Mouse (Mus musculus) kidney, adult 2 months (tissue): ENCODE results near the gene Hist1h2bk. TPM values are rescaled to one million over a fixed set of nuclear protein-coding genes. Genes with fewer than 3 reads are reported as not detected.

Source experiments
- DNase-seq: peaks from one replicate; pipeline ENCODE4 v3.0.0; 2021
- H3K27ac ChIP-seq: fragments of 200-500 bp; 2 replicates; pipeline ENCODE4 v1.5.1; 2012; ENCODE audit warnings: low read depth, low read length, control low read depth, inconsistent platforms; ENCODE audit not compliant: insufficient read depth
- H3K27me3 ChIP-seq: fragments of 200-500 bp; replicated peaks from 2 replicates; pipeline ENCODE4 v1.6.1; 2012; ENCODE audit warnings: mild to moderate bottlenecking, moderate library complexity, low read length, inconsistent platforms; ENCODE audit not compliant: control insufficient read depth, insufficient read depth
- H3K36me3 ChIP-seq: fragments of 200-500 bp; 2 replicates; pipeline ENCODE4 v1.6.1; 2012; ENCODE audit warnings: mild to moderate bottlenecking, moderate library complexity, low read length, inconsistent platforms; ENCODE audit not compliant: control insufficient read depth, insufficient read depth
- H3K4me1 ChIP-seq: fragments of 200-500 bp; 2 replicates; pipeline ENCODE4 v1.6.1; 2011; ENCODE audit warnings: low read length; ENCODE audit not compliant: control insufficient read depth, insufficient read depth
- H3K4me3 ChIP-seq: fragments of 200-500 bp; 2 replicates; pipeline ENCODE4 v1.5.1; 2011; ENCODE audit warnings: mild to moderate bottlenecking, low read depth, low read length, control low read depth; ENCODE audit not compliant: insufficient read depth
- CTCF ChIP-seq: fragments of 200-500 bp; conservative IDR thresholded peaks from 2 replicates; pipeline ENCODE4 v1.5.1; 2011; ENCODE audit warnings: low read depth, mild to moderate bottlenecking, control low read depth, low read length, moderate library complexity, mixed read lengths; ENCODE audit not compliant: insufficient read depth, insufficient read length
- POLR2A ChIP-seq: fragments of 200-500 bp; IDR thresholded peaks from one replicate; pipeline ENCODE4 v1.6.1; 2011; ENCODE audit warnings: low read depth, low read length, control low read depth
- WGBS: fragments of 180-500 bp; shearing (Covaris S2); methylation state at CpG from one replicate; pipeline ENCODE4 v1.1.7; 2018; 5-methylcytosine and 5-hydroxymethylcytosine counted together
- polyA plus RNA-seq: library from polyadenylated mRNA; depleted of rRNA; stranded (reverse); fragments of >200 nt; gene quantifications from 2 replicates; pipeline ENCODE4 v1.2.3, GENCODE M21; 2012

Hist1h2bk gene
- polyA plus RNA-seq, 1 experiment = 4.2 TPM

DNA sequence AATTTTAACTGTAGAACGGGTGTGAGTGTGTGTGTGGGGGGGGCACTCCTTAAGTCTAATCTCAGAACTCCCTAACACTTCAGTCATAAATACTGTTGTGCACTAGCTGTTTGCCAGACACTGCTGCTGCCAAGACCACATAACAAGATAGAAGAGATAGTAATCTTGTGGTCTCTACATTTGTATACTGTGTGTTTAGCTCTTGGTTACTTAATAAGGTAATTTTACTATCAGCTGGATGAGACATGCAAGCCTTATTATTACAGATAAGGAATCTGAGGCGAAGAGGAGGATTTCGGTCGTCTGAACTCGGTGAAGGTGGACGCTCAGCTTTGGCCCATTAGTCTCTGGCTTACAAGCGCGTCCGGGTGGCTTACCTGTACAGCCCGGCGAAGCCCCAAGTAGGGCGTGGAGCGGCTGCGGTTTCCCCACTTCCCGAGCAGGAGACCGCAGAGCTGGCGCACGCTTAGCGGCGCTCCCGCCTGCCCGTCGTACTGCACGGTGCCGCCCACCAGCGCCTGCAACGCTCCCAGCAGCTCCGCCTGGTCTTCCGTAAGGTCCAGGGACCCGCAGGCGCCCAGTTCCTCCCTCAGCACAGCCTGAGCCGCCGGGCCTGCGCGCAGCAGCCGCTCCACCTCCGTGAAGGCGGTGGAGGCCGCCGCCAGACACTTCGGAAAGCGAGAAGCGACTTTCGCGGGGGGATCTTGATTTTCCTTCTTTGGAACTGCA is 29.9 kb upstream of the Hist1h2bk start:
- Histone ChIP-seq H3K4me3 (peak overlapping the region; percentile 40), H3K36me3 (no peaks in the 10 kb centered on the region), H3K27ac (no peak overlapping the region), H3K4me1 (0 out of 2 replicates have a peak, but pooled peaks cover 3% of the 10 kb centered on the region), H3K27me3 (peaks cover 12% of the 10 kb centered on the region)
- TF ChIP-seq CTCF (no peak), POLR2A (no peak)
- peak; percentile 35 for DNase-seq
- WGBS = under 1% methylated on average over 45 of the region's 45 CpGs

DNA sequence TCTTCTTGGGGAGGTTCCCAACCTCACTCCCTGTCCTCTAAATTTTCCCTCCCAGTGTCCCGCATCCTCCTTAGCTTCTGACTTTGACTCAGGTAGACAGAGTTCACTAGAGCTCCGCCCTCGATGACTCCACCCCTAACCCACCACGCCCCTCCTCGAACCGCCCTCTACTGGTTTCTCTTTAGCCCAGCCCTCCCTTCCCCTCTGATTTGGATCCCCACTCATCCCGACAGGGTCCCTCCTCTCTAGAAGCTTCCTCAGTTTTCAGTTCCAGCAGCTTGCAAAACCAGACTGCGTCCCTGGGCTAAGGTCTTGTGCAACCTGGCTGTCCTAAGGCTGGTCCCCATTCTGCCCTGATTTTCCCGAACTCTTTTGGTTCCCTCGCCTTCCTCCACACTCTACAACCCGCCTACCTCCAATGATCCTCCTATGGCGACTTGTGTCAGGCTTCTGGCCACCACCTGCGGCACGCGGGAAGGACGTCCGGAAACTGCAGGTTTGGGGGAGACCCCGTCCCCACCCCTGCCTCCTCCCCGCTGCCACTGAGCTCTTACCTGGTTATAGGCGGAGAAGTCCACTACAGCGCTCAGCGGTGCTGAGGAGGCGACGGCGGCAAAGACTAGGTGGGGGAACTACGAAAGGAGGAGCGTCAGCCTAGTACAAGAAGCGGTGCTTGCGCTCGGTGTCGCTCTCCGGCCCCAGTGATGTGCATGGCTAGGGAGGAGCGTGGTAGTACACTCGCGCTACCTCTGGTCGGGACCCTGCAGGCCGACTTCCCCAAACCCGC is 29.1 kb upstream of the Hist1h2bk start:
- H3K4me3 ChIP-seq = peak overlapping the region; percentile 40
- no peaks in the 10 kb centered on the region for H3K36me3 ChIP-seq
- WGBS = 1% methylated on average over 38 of the region's 38 CpGs
- no peak overlapping the region for H3K27ac ChIP-seq
- H3K4me1 ChIP-seq = 0 out of 2 replicates have a peak, but pooled peaks cover 3% of the 10 kb centered on the region
- TF ChIP-seq POLR2A (no peak), CTCF (no peak)
- DNase-seq = peak; percentile 51
- H3K27me3 ChIP-seq = peaks cover 12% of the 10 kb centered on the region

DNA sequence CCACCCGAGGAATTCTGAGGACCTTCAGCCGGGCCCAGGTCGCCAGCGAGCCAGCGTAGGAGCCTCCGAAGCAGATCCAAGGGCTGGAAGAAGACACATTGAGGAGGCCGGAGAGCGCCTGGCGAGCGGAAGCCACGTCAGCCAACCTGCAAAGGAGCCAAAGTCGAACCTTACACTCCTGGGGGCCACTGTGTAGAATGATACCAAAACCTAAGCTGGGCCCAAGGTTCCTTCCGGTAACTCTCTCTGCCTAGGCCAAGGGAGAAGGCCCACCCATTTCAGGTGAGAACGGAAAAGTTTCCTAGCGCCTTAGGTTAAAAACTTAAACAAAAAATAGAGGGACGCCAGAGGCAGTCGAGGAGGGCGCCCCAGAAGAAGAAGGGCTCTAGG is 28.6 kb upstream of the Hist1h2bk start:
- Histone ChIP-seq H3K4me3 (no peak overlapping the region), H3K36me3 (no peaks in the 10 kb centered on the region), H3K4me1 (0 out of 2 replicates have a peak, but pooled peaks cover 3% of the 10 kb centered on the region), H3K27me3 (peaks cover 12% of the 10 kb centered on the region), H3K27ac (no peak overlapping the region)
- whole genome bisulfite sequencing = 12% methylated on average over 18 of the region's 18 CpGs
- no peak for DNase-seq
- TF ChIP-seq CTCF (no peak), POLR2A (no peak)

DNA sequence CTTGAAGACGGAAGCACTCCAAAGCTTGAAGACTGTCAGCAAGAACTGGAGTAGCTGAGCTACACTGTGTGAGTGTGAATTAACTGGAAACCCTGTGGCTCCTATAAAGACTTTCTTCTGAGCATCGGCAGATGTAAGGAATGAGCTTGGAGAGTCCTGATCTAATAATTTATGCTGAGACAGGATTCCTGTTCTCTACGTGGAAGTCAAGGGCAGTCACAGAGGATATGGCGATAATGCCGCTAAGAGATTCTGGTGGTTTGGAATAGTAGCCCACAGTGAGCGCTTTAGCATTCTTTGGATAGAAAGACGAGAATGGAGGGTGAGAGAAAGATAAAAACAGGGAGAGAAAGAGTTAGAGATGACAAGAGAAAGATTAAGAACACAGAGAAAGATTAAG is 27.8 kb upstream of the Hist1h2bk start:
- no peak for TF ChIP-seq CTCF
- no peak for TF ChIP-seq POLR2A
- peaks cover 13% of the 10 kb centered on the region for H3K27me3 ChIP-seq
- no peak overlapping the region for H3K27ac ChIP-seq
- no peak overlapping the region for H3K4me3 ChIP-seq
- 50% methylated on average over 7 of the region's 7 CpGs for WGBS
- H3K4me1 ChIP-seq = 0 out of 2 replicates have a peak, but pooled peaks cover 3% of the 10 kb centered on the region
- no peak for DNase-seq
- no peaks in the 10 kb centered on the region for H3K36me3 ChIP-seq

DNA sequence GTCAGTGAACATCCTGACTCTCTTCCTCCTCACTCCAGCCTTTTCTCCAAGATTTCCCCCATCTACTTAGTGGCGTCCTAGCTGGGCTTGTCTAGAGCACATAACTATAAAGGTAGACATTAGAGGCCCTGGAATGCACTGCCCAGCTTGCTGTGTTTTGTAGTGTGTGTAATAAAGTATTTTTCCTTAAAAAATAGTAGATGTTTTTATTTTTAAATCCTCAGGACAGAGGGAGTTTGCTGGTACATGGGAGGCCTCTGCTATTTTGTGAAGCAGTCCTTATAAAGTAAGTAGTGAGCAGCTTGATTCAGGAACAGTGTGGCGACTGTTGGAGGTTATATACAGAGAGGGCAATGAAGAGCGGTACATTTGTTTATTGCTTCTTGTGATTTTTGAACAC is 27.0 kb upstream of the Hist1h2bk start:
- H3K27me3 ChIP-seq = peaks cover 16% of the 10 kb centered on the region
- no peak overlapping the region for H3K4me3 ChIP-seq
- no peak for TF ChIP-seq CTCF
- TF ChIP-seq POLR2A = no peak
- H3K4me1 ChIP-seq = 0 out of 2 replicates have a peak, but pooled peaks cover 3% of the 10 kb centered on the region
- no peaks in the 10 kb centered on the region for H3K36me3 ChIP-seq
- no peak for DNase-seq
- H3K27ac ChIP-seq = no peak overlapping the region
- 84% methylated on average over 3 of the region's 3 CpGs for WGBS

DNA sequence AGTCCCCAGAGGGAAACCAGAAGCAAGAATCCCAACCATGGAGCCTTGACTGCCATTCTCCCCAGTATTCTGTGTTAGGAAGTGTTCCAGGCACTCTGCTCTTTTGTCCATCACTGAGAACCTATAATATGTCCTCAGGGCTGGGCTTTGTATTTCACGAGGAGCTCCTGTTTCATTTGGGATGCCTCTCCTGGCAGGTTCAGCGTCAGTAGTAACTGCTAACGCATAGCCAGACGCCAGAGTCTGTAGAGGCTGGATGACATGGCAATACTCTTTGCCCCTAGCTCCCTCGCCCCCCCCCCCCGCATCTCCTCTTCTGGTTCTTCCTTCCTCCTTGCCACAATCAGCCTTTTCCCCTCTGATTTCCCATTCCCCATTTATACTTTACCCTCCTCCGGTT is 26.0 kb upstream of the Hist1h2bk start, which contains the start of gene Prss16:
Gene Prss16 (minus strand): TSS at position 101 of the 400 bp plus-strand sequence.
- H3K36me3 ChIP-seq = no peaks in the 10 kb centered on the region
- DNase-seq = no peak
- 0 out of 2 replicates have a peak, but pooled peaks cover 3% of the 10 kb centered on the region for H3K4me1 ChIP-seq
- TF ChIP-seq CTCF (no peak), POLR2A (no peak)
- no peak within 1 kb of the TSS for H3K4me3 ChIP-seq
- H3K27ac ChIP-seq = no peak within 1 kb of the TSS
- 41% methylated on average over 7 of the region's 7 CpGs for WGBS
- peaks cover 22% of the 10 kb centered on the region for H3K27me3 ChIP-seq

DNA sequence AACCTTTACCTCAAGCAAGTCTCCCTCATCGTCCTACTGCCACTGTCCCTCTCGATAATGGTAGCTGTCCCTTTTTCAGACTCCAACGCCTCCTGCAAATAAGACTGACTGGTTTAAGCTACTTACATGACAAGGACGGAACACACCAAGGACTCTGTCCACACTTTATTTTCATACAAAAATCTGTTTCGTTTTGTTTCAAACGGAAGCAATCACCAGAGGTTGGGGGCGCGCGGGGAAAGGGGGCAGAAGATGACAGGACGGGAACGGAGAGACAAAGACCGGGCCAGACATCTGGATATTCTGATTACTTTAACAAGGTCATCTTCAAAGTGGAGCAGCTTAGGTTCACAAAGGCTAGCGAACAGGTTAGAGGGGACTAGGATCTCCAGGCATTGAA is 22.0 kb upstream of the Hist1h2bk start:
- TF ChIP-seq POLR2A = no peak
- no peak for TF ChIP-seq CTCF
- Histone ChIP-seq H3K4me3 (no peak overlapping the region), H3K36me3 (no peaks in the 10 kb centered on the region), H3K27ac (no peak overlapping the region), H3K27me3 (peaks cover 11% of the 10 kb centered on the region), H3K4me1 (no peaks in the 10 kb centered on the region)
- WGBS = 17% methylated on average over 13 of the region's 13 CpGs
- DNase-seq = peak; percentile 4
